Mouse (Mus musculus) MEL (cell line): ENCODE results near the gene Dnajc28. TPM values are rescaled to one million over a fixed set of nuclear protein-coding genes. Genes with fewer than 3 reads are reported as not detected.
A peak's percentile ranks its signal among the peaks of the same experiment; 100 is the strongest.

ENCODE experiments used
- DNase-seq: peaks from one replicate; pipeline ENCODE4 v3.0.0; 2011; ENCODE audit warnings: low read depth, low spot score
- H3K27ac ChIP-seq: 2 replicates; pipeline ENCODE4 v1.5.1; 2012; ENCODE audit warnings: low read depth, mild to moderate bottlenecking, control low read depth, low read length, moderate library complexity; ENCODE audit not compliant: control insufficient read depth
- H3K27me3 ChIP-seq, 2 experiments: fragments of 150-350 bp in 1 of 2; sonication (generic) in 1 of 2; 2 replicates each; pipeline ENCODE4 v1.6.1; 2012; ENCODE audit warnings: low read length in 2 of 2, mild to moderate bottlenecking in 2 of 2, improper control_type of control experiment in 1 of 2, moderate library complexity in 1 of 2; ENCODE audit not compliant: insufficient read depth in 2 of 2, control insufficient read depth in 1 of 2
- H3K36me3 ChIP-seq, 2 experiments: 2 replicates each; pipeline ENCODE4 v1.6.1; 2012 to 2014; ENCODE audit warnings: low read length in 2 of 2, improper control_type of control experiment in 1 of 2, inconsistent platforms in 1 of 2, mild to moderate bottlenecking in 1 of 2; ENCODE audit not compliant: insufficient read depth in 2 of 2, control insufficient read depth in 1 of 2
- H3K4me1 ChIP-seq, 2 experiments: fragments of 150-350 bp in 1 of 2; sonication (generic) in 1 of 2; 2 replicates each; pipeline ENCODE4 v1.6.1; 2012; ENCODE audit warnings: low read length in 2 of 2, improper control_type of control experiment in 1 of 2, mild to moderate bottlenecking in 1 of 2; ENCODE audit not compliant: insufficient read depth in 2 of 2, control insufficient read depth in 1 of 2
- H3K4me3 ChIP-seq, 2 experiments: fragments of 150-350 bp in 1 of 2; sonication (generic) in 1 of 2; 2 replicates each; pipeline ENCODE4 v1.5.1; 2012; ENCODE audit warnings: low read depth in 2 of 2, low read length in 2 of 2, mild to moderate bottlenecking in 2 of 2, moderate library complexity in 2 of 2, control low read depth in 1 of 2, improper control_type of control experiment in 1 of 2; ENCODE audit not compliant: control insufficient read depth in 1 of 2, insufficient read depth in 1 of 2
- H3K79me2 ChIP-seq: 2 replicates; pipeline ENCODE4 v1.6.1; 2012; ENCODE audit warnings: mild to moderate bottlenecking, low read length, moderate library complexity; ENCODE audit not compliant: control insufficient read depth, poor library complexity, insufficient read depth
- H3K9ac ChIP-seq: 2 replicates; pipeline ENCODE4 v1.6.1; 2012; ENCODE audit warnings: low read depth, mild to moderate bottlenecking, control low read depth, low read length, moderate library complexity; ENCODE audit not compliant: control insufficient read depth, poor library complexity, severe bottlenecking
- H3K9me3 ChIP-seq: fragments of 150-350 bp; sonication (generic); replicated peaks from 2 replicates; pipeline ENCODE4 v1.6.1; 2012; ENCODE audit warnings: mild to moderate bottlenecking, low read length, improper control_type of control experiment, moderate library complexity; ENCODE audit not compliant: insufficient read depth
- CHD1 ChIP-seq: IDR thresholded peaks from 2 replicates; pipeline ENCODE4 v1.6.1; 2012; ENCODE audit warnings: low read depth, mild to moderate bottlenecking, inconsistent platforms, low read length, improper control_type of control experiment
- E2F4 ChIP-seq: IDR thresholded peaks from 2 replicates; pipeline ENCODE4 v1.6.1; 2011; ENCODE audit warnings: low read depth, low read length, improper control_type of control experiment, borderline replicate concordance
- ELF1 ChIP-seq: IDR thresholded peaks from 2 replicates; pipeline ENCODE4 v1.6.1; 2014; ENCODE audit warnings: low read depth, mild to moderate bottlenecking, inconsistent platforms, low read length, improper control_type of control experiment, moderate library complexity
- GABPA ChIP-seq: IDR thresholded peaks from 2 replicates; pipeline ENCODE4 v1.6.1; 2012; ENCODE audit warnings: low read depth, mild to moderate bottlenecking, inconsistent platforms, low read length, improper control_type of control experiment, moderate library complexity
- GATA1 ChIP-seq: IDR thresholded peaks from 2 replicates; pipeline ENCODE4 v1.6.1; 2011; ENCODE audit warnings: low read depth, low read length, improper control_type of control experiment
- HCFC1 ChIP-seq: IDR thresholded peaks from 2 replicates; pipeline ENCODE4 v1.6.1; 2012; ENCODE audit warnings: low read depth, mild to moderate bottlenecking, inconsistent platforms, low read length, improper control_type of control experiment, moderate library complexity
- JUND ChIP-seq: IDR thresholded peaks from 2 replicates; pipeline ENCODE4 v1.6.1; 2011; ENCODE audit warnings: low read depth, mild to moderate bottlenecking, improper control_type of control experiment, low read length
- MAFK ChIP-seq: IDR thresholded peaks from 2 replicates; pipeline ENCODE4 v1.6.1; 2011; ENCODE audit warnings: low read depth, mild to moderate bottlenecking, low read length, improper control_type of control experiment, borderline replicate concordance
- MAX ChIP-seq: IDR thresholded peaks from 2 replicates; pipeline ENCODE4 v1.6.1; 2011; ENCODE audit warnings: low read length, improper control_type of control experiment
- MAZ ChIP-seq: IDR thresholded peaks from 2 replicates; pipeline ENCODE4 v1.6.1; 2012; ENCODE audit warnings: low read depth, mild to moderate bottlenecking, inconsistent platforms, low read length, improper control_type of control experiment
- MXI1 ChIP-seq: IDR thresholded peaks from 2 replicates; pipeline ENCODE4 v1.6.1; 2011; ENCODE audit warnings: mild to moderate bottlenecking, low read depth, low read length, improper control_type of control experiment
- MYB ChIP-seq: IDR thresholded peaks from 2 replicates; pipeline ENCODE4 v1.6.1; 2011; ENCODE audit warnings: mild to moderate bottlenecking, low read depth, low read length, improper control_type of control experiment
- POLR2A ChIP-seq, 2 experiments: IDR thresholded peaks; 2 replicates each; pipeline ENCODE4 v1.6.1; 2011 to 2012; ENCODE audit warnings: low read length in 2 of 2, mild to moderate bottlenecking in 2 of 2, control low read depth in 1 of 2, improper control_type of control experiment in 1 of 2, low read depth in 1 of 2, moderate library complexity in 1 of 2; ENCODE audit not compliant: control insufficient read depth in 1 of 2, insufficient read depth in 1 of 2, poor library complexity in 1 of 2
- POLR2AphosphoS2 ChIP-seq: IDR thresholded peaks from 2 replicates; pipeline ENCODE4 v1.6.1; 2011; ENCODE audit warnings: low read length, improper control_type of control experiment
- RAD21 ChIP-seq: IDR thresholded peaks from 2 replicates; pipeline ENCODE4 v1.6.1; 2011; ENCODE audit warnings: mild to moderate bottlenecking, low read depth, low read length, improper control_type of control experiment
- RCOR1 ChIP-seq: IDR thresholded peaks from 2 replicates; pipeline ENCODE4 v1.6.1; 2012; ENCODE audit warnings: low read depth, mild to moderate bottlenecking, inconsistent platforms, low read length, improper control_type of control experiment
- SMC3 ChIP-seq: IDR thresholded peaks from 2 replicates; pipeline ENCODE4 v1.6.1; 2011; ENCODE audit warnings: low read depth, low read length, improper control_type of control experiment
- TBP ChIP-seq: IDR thresholded peaks from 2 replicates; pipeline ENCODE4 v1.8.0; 2011; ENCODE audit warnings: low read depth, low read length, improper control_type of control experiment
- TCF12 ChIP-seq: IDR thresholded peaks from 2 replicates; pipeline ENCODE4 v1.6.1; 2014; ENCODE audit warnings: low read depth, mild to moderate bottlenecking, inconsistent platforms, low read length, improper control_type of control experiment, moderate library complexity
- USF1 ChIP-seq: IDR thresholded peaks from 2 replicates; pipeline ENCODE4 v1.6.1; 2014; ENCODE audit warnings: low read depth, mild to moderate bottlenecking, inconsistent platforms, low read length, improper control_type of control experiment, moderate library complexity
- ZC3H11A ChIP-seq: IDR thresholded peaks from 2 replicates; pipeline ENCODE4 v1.6.1; 2012; ENCODE audit warnings: low read depth, mild to moderate bottlenecking, inconsistent platforms, low read length, improper control_type of control experiment
- ZKSCAN1 ChIP-seq: IDR thresholded peaks from 2 replicates; pipeline ENCODE4 v1.6.1; 2012; ENCODE audit warnings: low read depth, mild to moderate bottlenecking, inconsistent platforms, low read length, improper control_type of control experiment, moderate library complexity
- ZMIZ1 ChIP-seq: IDR thresholded peaks from 2 replicates; pipeline ENCODE4 v1.6.1; 2012; ENCODE audit warnings: low read depth, mild to moderate bottlenecking, inconsistent platforms, low read length, improper control_type of control experiment, moderate library complexity
- ZNF384 ChIP-seq: IDR thresholded peaks from 2 replicates; pipeline ENCODE4 v1.6.1; 2012; ENCODE audit warnings: low read depth, mild to moderate bottlenecking, inconsistent platforms, low read length, improper control_type of control experiment
- polyA plus RNA-seq, 2 experiments: library from polyadenylated mRNA; stranded (reverse) in 1 of 2; unstranded in 1 of 2; fragments of >175 nt in 1 of 2; fragments of >200 nt in 1 of 2; gene quantifications; 2 replicates each; pipeline versions ENCODE4 v1.2.1 to v1.2.4; 2012; ENCODE audit warnings: low replicate concordance in 2 of 2, low read depth in 1 of 2; ENCODE audit not compliant: insufficient read length in 2 of 2, insufficient read depth in 1 of 2, missing spikeins in 1 of 2
- total RNA-seq: library from RNA; depleted of rRNA; stranded (reverse); fragments of 300-350 nt; gene quantifications from 2 replicates; pipeline ENCODE4 v1.2.3, GENCODE M21; 2012

Gene Dnajc28
- total and polyA plus RNA-seq, 3 experiments, result 1.2 to 1.9 TPM; not detected in 1

DNA sequence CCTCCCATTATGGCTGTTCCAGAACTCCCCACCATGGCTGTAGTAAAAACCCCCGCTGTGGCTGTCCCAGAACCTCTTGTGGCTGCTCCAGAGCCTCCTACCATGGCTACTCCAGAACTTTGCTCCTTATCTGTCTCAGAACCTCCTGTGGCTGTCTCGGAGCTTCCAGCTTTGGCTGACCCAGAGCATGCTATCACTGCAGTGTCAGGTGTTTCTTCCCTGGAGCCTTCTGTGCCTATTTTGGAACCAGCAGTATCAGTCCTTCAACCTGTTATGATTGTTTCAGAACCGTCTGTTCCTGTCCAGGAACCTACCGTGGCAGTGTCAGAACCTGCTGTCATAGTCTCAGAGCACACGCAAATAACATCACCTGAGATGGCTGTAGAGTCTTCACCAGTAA, 39.6 kb upstream of the Dnajc28 start:
- Histone ChIP-seq H3K4me1 (no peaks in the 10 kb centered on the region), H3K9me3 (no peaks in the 10 kb centered on the region), H3K27ac (no peak overlapping the region), H3K9ac (no peak overlapping the region), H3K79me2 (peaks cover 71% of the 10 kb centered on the region), H3K4me3 (no peak overlapping the region), H3K27me3 (no peaks in the 10 kb centered on the region), H3K36me3 (peaks cover 6 to 65% of the 10 kb centered on the region in 2 experiments)
- TF ChIP-seq CHD1 (no peak), E2F4 (no peak), POLR2AphosphoS2 (0 out of 2 replicates have a peak, but pooled peaks have one; percentile 2), ZKSCAN1 (no peak), MAZ (no peak)
- DNase-seq, result no peak

DNA sequence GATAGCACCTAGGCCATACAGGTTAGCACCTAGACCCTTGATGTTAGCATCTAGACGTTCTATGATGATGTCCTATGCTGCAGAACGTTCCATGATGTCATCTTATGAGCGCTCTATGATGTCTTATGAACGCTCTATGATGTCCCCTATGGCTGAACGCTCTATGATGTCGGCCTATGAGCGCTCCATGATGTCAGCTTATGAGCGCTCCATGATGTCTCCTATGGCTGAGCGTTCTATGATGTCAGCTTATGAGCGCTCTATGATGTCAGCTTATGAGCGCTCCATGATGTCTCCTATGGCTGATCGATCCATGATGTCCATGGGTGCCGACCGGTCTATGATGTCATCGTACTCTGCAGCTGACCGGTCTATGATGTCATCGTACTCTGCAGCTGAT, 38.5 kb upstream of the Dnajc28 start:
- TF ChIP-seq POLR2A (IDR thresholded peaks at IDR 0.05; ENCODE audit: control insufficient read depth in 1 of 2, insufficient read depth in 1 of 2, low read depth in 1 of 2, low read length in 2 of 2, poor library complexity in 1 of 2) (0 out of 4 replicates have a peak, but pooled peaks of 1 of the 2 experiments have one; percentile 22), ELF1 (no peak), SMC3 (no peak), MXI1 (no peak)
- TF ChIP-seq, all 39 proteins: peak for 1
- Histone ChIP-seq H3K4me3 (no peak overlapping the region), H3K9me3 (no peaks in the 10 kb centered on the region), H3K79me2 (peaks cover 74% of the 10 kb centered on the region), H3K27ac (no peak overlapping the region), H3K9ac (no peak overlapping the region), H3K36me3 (peaks cover 10 to 64% of the 10 kb centered on the region in 2 experiments), H3K27me3 (no peaks in the 10 kb centered on the region), H3K4me1 (no peaks in the 10 kb centered on the region)
- DNase-seq, result no peak

DNA sequence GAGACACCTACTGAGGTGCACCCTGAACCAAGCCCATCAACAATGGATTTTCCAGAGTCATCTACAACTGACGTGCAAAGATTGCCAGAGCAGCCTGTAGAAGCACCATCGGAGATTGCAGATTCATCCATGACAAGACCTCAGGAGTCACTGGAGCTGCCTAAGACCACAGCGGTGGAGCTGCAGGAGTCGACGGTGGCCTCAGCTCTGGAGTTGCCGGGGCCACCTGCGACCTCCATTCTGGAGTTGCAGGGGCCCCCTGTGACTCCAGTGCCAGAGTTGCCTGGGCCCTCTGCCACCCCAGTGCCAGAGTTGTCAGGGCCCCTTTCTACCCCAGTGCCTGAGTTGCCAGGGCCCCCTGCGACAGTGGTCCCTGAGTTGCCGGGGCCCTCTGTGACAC, 36.5 kb upstream of the Dnajc28 start:
- TF ChIP-seq MAX, result no peak
- TF ChIP-seq HCFC1, result no peak
- no peak for TF ChIP-seq TBP
- TF ChIP-seq ZKSCAN1, result no peak
- TF ChIP-seq JUND, result no peak
- TF ChIP-seq CHD1, result no peak
- TF ChIP-seq ZMIZ1, result no peak
- TF ChIP-seq USF1, result no peak
- no peak for TF ChIP-seq GABPA
- no peak for TF ChIP-seq GATA1
- no peak for TF ChIP-seq MAFK
- TF ChIP-seq TCF12, result no peak
- no peak for TF ChIP-seq MYB
- TF ChIP-seq ZC3H11A, result no peak
- TF ChIP-seq E2F4, result no peak
- TF ChIP-seq RCOR1, result no peak
- TF ChIP-seq ZNF384, result no peak
- no peak for TF ChIP-seq RAD21
- Histone ChIP-seq H3K9me3 (no peaks in the 10 kb centered on the region), H3K9ac (no peak overlapping the region), H3K27ac (no peak overlapping the region), H3K4me3 (no peak overlapping the region), H3K4me1 (peaks cover 0 to 2% of the 10 kb centered on the region in 2 experiments; a peak in 3 of 4 replicates), H3K27me3 (no peaks in the 10 kb centered on the region), H3K36me3 (peaks cover 23 to 65% of the 10 kb centered on the region in 2 experiments), H3K79me2 (peaks cover 82% of the 10 kb centered on the region)
- DNase-seq, result no peak
